ENCODE assay signal across 16 mouse cellular contexts in genomic region chr5:138089108-138089551, GRCm38 (mm10). TPM values are rescaled to one million over a fixed set of nuclear protein-coding genes. Genes with fewer than 3 reads are reported as not detected.
DNase-seq lines count a peak whose midpoint lies in the region; ATAC-seq and TF ChIP-seq lines count a peak whose summit lies in the region.
"Had no signal": no experiment of that assay in that cellular context is flagged by ENCODE, and none has a peak within 500 bp of the region (broad histone marks: within the 10 kb centered on the region; RNA-seq: fewer than 3 reads in every experiment).

No protein-coding gene starts in this region.

- no peak for TF ChIP-seq CTCF in small intestine, adult 2 months (IDR thresholded peaks at IDR 0.05; ENCODE audit: extremely low read depth, insufficient read length, insufficient replicate concordance, low read depth, low read length)

- H3K27ac ChIP-seq in heart, embryonic 13.5 days (replicated peaks), result no peak overlapping the region
- peak overlapping the region; percentile 75 for H3K27ac ChIP-seq in intestine, embryonic 16.5 days (ENCODE audit: low read length)
- H3K27ac ChIP-seq in small intestine, adult 2 months (ENCODE audit: insufficient read depth, low read depth, low read length), result peak overlapping the region; percentile 89
- H3K27ac ChIP-seq: embryonic facial prominence, embryonic 13.5 days had no signal

- H3K4me1 ChIP-seq in heart, embryonic 13.5 days, result peaks cover 24% of the 10 kb centered on the region
- H3K4me1 ChIP-seq in intestine, embryonic 16.5 days (ENCODE audit: control insufficient read depth, insufficient read depth, low read length), result peaks cover 9% of the 10 kb centered on the region; the same call in 1 of the 2 replicates
- peaks cover 14% of the 10 kb centered on the region; the same call in 1 of the 2 replicates for H3K4me1 ChIP-seq in small intestine, adult 2 months (ENCODE audit: control insufficient read depth, insufficient read depth, insufficient read length, low read length)

- WGBS in heart, embryonic 13.5 days, result 85% methylated on average over 6 of the region's 6 CpGs
- 64% methylated on average over 6 of the region's 6 CpGs for WGBS in intestine, embryonic 16.5 days
- WGBS in small intestine, adult 2 months, result 29% methylated on average over 6 of the region's 6 CpGs

- peaks cover 35% of the 10 kb centered on the region for H3K36me3 ChIP-seq in heart, embryonic 13.5 days
- H3K36me3 ChIP-seq in intestine, embryonic 16.5 days (ENCODE audit: control insufficient read depth, insufficient read depth, low read length), result peaks cover 3% of the 10 kb centered on the region
- peaks cover 15% of the 10 kb centered on the region for H3K36me3 ChIP-seq in small intestine, adult 2 months (ENCODE audit: control insufficient read depth, insufficient read depth, low read length)

- TF ChIP-seq POLR2A in small intestine, adult 2 months (IDR thresholded peaks at IDR 0.05; ENCODE audit: low read depth, low read length), result no peak; the same call in 1 of the 2 replicates

- no peak for ATAC-seq in heart, embryonic 13.5 days (ENCODE audit: extremely low read depth, insufficient number of reproducible peaks, low FRiP score, low TSS enrichment)
- peak; percentile 86 for ATAC-seq in intestine, embryonic 16.5 days
- ATAC-seq in cerebellum, adult (ENCODE audit: insufficient number of reproducible peaks, low FRiP score, low TSS enrichment), result no peak
- ATAC-seq: forebrain, embryonic 16.5 days had no signal

- DNase-seq in heart, adult 9 months (ENCODE audit: low spot score in 2 of 2), result no peak
- peak; percentile 76 for DNase-seq in kidney, postnatal 14 days
- DNase-seq in urinary bladder, postnatal 4 days (ENCODE audit: low spot score in 2 of 2), result no peak
- DNase-seq in cerebellum, postnatal 25 days, result no peak
- DNase-seq: cerebellum, postnatal 10 days; gastrocnemius, postnatal 14 days had no signal

- no peaks in the 10 kb centered on the region for H3K9me3 ChIP-seq in heart, embryonic 13.5 days
- H3K9me3 ChIP-seq in intestine, embryonic 16.5 days (ENCODE audit: control insufficient read depth, low read length), result no peaks in the 10 kb centered on the region
- H3K9me3 ChIP-seq: embryonic facial prominence, embryonic 13.5 days had no signal

- H3K4me2 ChIP-seq in heart, embryonic 13.5 days, result no peak overlapping the region
- peak overlapping the region; percentile 47 for H3K4me2 ChIP-seq in intestine, embryonic 16.5 days (ENCODE audit: low read depth, low read length)
- H3K4me2 ChIP-seq: embryonic facial prominence, embryonic 13.5 days had no signal

- no peak overlapping the region for H3K4me3 ChIP-seq in heart, embryonic 13.5 days
- peak overlapping the region; percentile 23 for H3K4me3 ChIP-seq in intestine, embryonic 16.5 days (ENCODE audit: low read length)
- H3K4me3 ChIP-seq in small intestine, adult 2 months (ENCODE audit: low read depth, low read length), result no peak overlapping the region; the same call in 1 of the 2 replicates
- H3K4me3 ChIP-seq: embryonic facial prominence, embryonic 13.5 days had no signal

- peak overlapping the region; percentile 6; the same call in 1 of the 2 replicates for H3K9ac ChIP-seq in heart, embryonic 13.5 days
- peak overlapping the region; percentile 44 for H3K9ac ChIP-seq in intestine, embryonic 16.5 days (ENCODE audit: low read depth, low read length)
- H3K9ac ChIP-seq: embryonic facial prominence, embryonic 13.5 days had no signal

- H3K27me3 ChIP-seq in heart, embryonic 13.5 days (replicated peaks), result no peaks in the 10 kb centered on the region
- no peaks in the 10 kb centered on the region for H3K27me3 ChIP-seq in intestine, embryonic 16.5 days (replicated peaks; ENCODE audit: control insufficient read depth, insufficient read depth, low read length)
- H3K27me3 ChIP-seq in small intestine, adult 2 months (ENCODE audit: control insufficient read depth, insufficient read depth, low read length), result no peaks in the 10 kb centered on the region
- H3K27me3 ChIP-seq: embryonic facial prominence, embryonic 13.5 days had no signal

RNA-seq across cellular contexts. Expression of gene Zkscan1, which starts 4.2 kb away (rescaled TPM):
- polyA plus RNA-seq in heart, embryonic 13.5 days (2015; fragmentation: Nextera tagmentation; extraction: Ambion mirVana), result 8.6 and 8.7 TPM in 2 replicates
- polyA plus RNA-seq in intestine, embryonic 16.5 days (2015; fragmentation: Nextera tagmentation; extraction: Ambion mirVana), result 11.1 and 12.3 TPM in 2 replicates
- polyA plus RNA-seq in small intestine, adult 2 months (2012; rRNA removed), result 0.63 and 1.4 TPM in 2 replicates

RNA-seq across cellular contexts. Expression of gene Zscan21, which starts 27.6 kb away (rescaled TPM):
- polyA plus RNA-seq in heart, embryonic 13.5 days (2015; fragmentation: Nextera tagmentation; extraction: Ambion mirVana), result 39.1 and 39.4 TPM in 2 replicates
- polyA plus RNA-seq in intestine, embryonic 16.5 days (2015; fragmentation: Nextera tagmentation; extraction: Ambion mirVana), result 40.8 and 44.2 TPM in 2 replicates
- polyA plus RNA-seq in small intestine, adult 2 months (2012; rRNA removed), result 2.5 and 3.2 TPM in 2 replicates

RNA-seq across cellular contexts. Expression of gene Smok3c, which starts 36.1 kb away (rescaled TPM):
- not detected in 2 replicates for polyA plus RNA-seq in heart, embryonic 13.5 days (2015; fragmentation: Nextera tagmentation; extraction: Ambion mirVana)
- not detected in 2 replicates for polyA plus RNA-seq in intestine, embryonic 16.5 days (2015; fragmentation: Nextera tagmentation; extraction: Ambion mirVana)
- polyA plus RNA-seq in small intestine, adult 2 months (2012; rRNA removed), result not detected in 2 replicates
- polyA plus RNA-seq: embryonic facial prominence, embryonic 13.5 days; forebrain, embryonic 16.5 days; heart, embryonic 16.5 days; lung, embryonic 16.5 days; midbrain, postnatal 0 days; neural tube, embryonic 14.5 days had no signal
